17 mouse cellular contexts compared by ENCODE assay signal in genomic region chr15:67229359-67229758, GRCm38 (mm10).
DNase-seq lines count a peak whose midpoint lies in the region; ATAC-seq lines count a peak whose summit lies in the region.
"Had no signal": no experiment of that assay in that cellular context is flagged by ENCODE, and none has a peak within 500 bp of the region (broad histone marks: within the 10 kb centered on the region; RNA-seq: fewer than 3 reads in every experiment).

No protein-coding gene starts in this region.

- H3K27me3 ChIP-seq in forebrain, embryonic 15.5 days = no peaks in the 10 kb centered on the region
- no peaks in the 10 kb centered on the region for H3K27me3 ChIP-seq in forebrain, embryonic 11.5 days (ENCODE audit: control insufficient read depth, insufficient read depth, low read length)

- ATAC-seq in forebrain, embryonic 15.5 days (replicated peaks) = peak; percentile 75
- no peak for ATAC-seq in forebrain, embryonic 11.5 days (replicated peaks; ENCODE audit: low FRiP score)
- ATAC-seq: intestine, postnatal 0 days had no signal

- DNase-seq in forebrain, embryonic 11.5 days (ENCODE audit: low spot score) = no peak
- DNase-seq in lung, postnatal 10 days = peak; percentile 14
- no peak for DNase-seq in lung, postnatal 14 days
- peak; percentile 28 for DNase-seq in adrenal gland, postnatal 25 days
- peak; percentile 55 for DNase-seq in retina, postnatal 1 day
- no peak for DNase-seq in T-cell, adult 2 months (ENCODE audit: low spot score)
- DNase-seq: cerebellum, postnatal 25 days; heart, postnatal 10 days; kidney, postnatal 14 days; spleen, adult 18-20 months; thymus, postnatal 36 days had no signal

- H3K9ac ChIP-seq in forebrain, embryonic 15.5 days (replicated peaks) = no peak overlapping the region
- no peak overlapping the region for H3K9ac ChIP-seq in forebrain, embryonic 11.5 days (ENCODE audit: low read length)
- H3K9ac ChIP-seq: hindbrain, embryonic 14.5 days; liver, embryonic 14.5 days had no signal

- WGBS in forebrain, embryonic 15.5 days = 23% methylated on average over 5 of the region's 5 CpGs
- WGBS in forebrain, embryonic 11.5 days = 65% methylated on average over 5 of the region's 5 CpGs

- H3K4me2 ChIP-seq in forebrain, embryonic 15.5 days (replicated peaks) = no peak overlapping the region
- H3K4me2 ChIP-seq in forebrain, embryonic 11.5 days (ENCODE audit: low read depth, low read length, severe bottlenecking) = no peak overlapping the region
- H3K4me2 ChIP-seq: hindbrain, embryonic 14.5 days had no signal

- H3K4me1 ChIP-seq in forebrain, embryonic 15.5 days = peaks cover 22% of the 10 kb centered on the region
- H3K4me1 ChIP-seq in forebrain, embryonic 11.5 days (replicated peaks; ENCODE audit: control insufficient read depth, insufficient read depth, low read length) = no peaks in the 10 kb centered on the region
- H3K4me1 ChIP-seq: midbrain, embryonic 10.5 days had no signal

- H3K27ac ChIP-seq in forebrain, embryonic 15.5 days (replicated peaks) = no peak overlapping the region
- H3K27ac ChIP-seq in forebrain, embryonic 11.5 days (ENCODE audit: low read depth, low read length) = no peak overlapping the region
- H3K27ac ChIP-seq: hindbrain, embryonic 14.5 days; liver, embryonic 14.5 days; midbrain, embryonic 10.5 days had no signal

- H3K36me3 ChIP-seq in forebrain, embryonic 15.5 days = no peaks in the 10 kb centered on the region
- no peaks in the 10 kb centered on the region for H3K36me3 ChIP-seq in forebrain, embryonic 11.5 days (ENCODE audit: control insufficient read depth, insufficient read depth, low read length)
- H3K36me3 ChIP-seq: G1E; midbrain, embryonic 10.5 days had no signal

- no peak overlapping the region for H3K4me3 ChIP-seq in forebrain, embryonic 15.5 days
- no peak overlapping the region for H3K4me3 ChIP-seq in forebrain, embryonic 11.5 days (ENCODE audit: low read depth, low read length)
- H3K4me3 ChIP-seq: midbrain, embryonic 10.5 days had no signal

- no peaks in the 10 kb centered on the region for H3K9me3 ChIP-seq in forebrain, embryonic 15.5 days
- H3K9me3 ChIP-seq in forebrain, embryonic 11.5 days (ENCODE audit: control insufficient read depth, low read length) = no peaks in the 10 kb centered on the region
- H3K9me3 ChIP-seq: G1E; midbrain, embryonic 10.5 days had no signal

Comparison
In these comparisons a context has a peak if more than half of its experiments do, and no peak if none do; other contexts are left out.
1. DNase-seq: peak in lung, postnatal 10 days (single experiment), adrenal gland, postnatal 25 days (single experiment) and retina, postnatal 1 day (single experiment); none in forebrain, embryonic 11.5 days (single experiment), lung, postnatal 14 days (single experiment) and T-cell, adult 2 months (single experiment).